Mouse (Mus musculus): ENCODE measurements around the gene Tnp2. TPM values are rescaled to one million over a fixed set of nuclear protein-coding genes. Genes with fewer than 3 reads are reported as not detected.

Tnp2 gene
- polyA plus RNA-seq, 1 experiment from 2014 or later: not detected

- no peak overlapping the region for H3K4me3 ChIP-seq (ENCODE audit: low read depth, low read length)
- H3K4me2 ChIP-seq (ENCODE audit: low read length): no peak overlapping the region
- H3K9ac ChIP-seq (ENCODE audit: low read length): no peak overlapping the region
- no peak overlapping the region for H3K27ac ChIP-seq (ENCODE audit: low read depth, low read length)
- H3K9me3 ChIP-seq (replicated peaks; ENCODE audit: control insufficient read depth, low read length): no peaks in the 10 kb centered on the region
- H3K27me3 ChIP-seq (replicated peaks; ENCODE audit: control insufficient read depth, insufficient read depth, low read length): no peaks in the 10 kb centered on the region
- ATAC-seq: peak; percentile 12; the same call in 1 of the 2 replicates
- DNase-seq (ENCODE audit: low spot score): no peak
- 75% methylated on average over 7 of the region's 7 CpGs for WGBS
- no peaks in the 10 kb centered on the region for H3K4me1 ChIP-seq (ENCODE audit: control insufficient read depth, insufficient read depth, low read length)
- no peaks in the 10 kb centered on the region for H3K36me3 ChIP-seq (ENCODE audit: control insufficient read depth, insufficient read depth, low read length)
Observed at GRCm38 (mm10) chr16:10749226-10749625, 39.2 kb downstream of the Tnp2 start.

GRCm38 (mm10) chr16:10741082-10741481, 47.4 kb downstream of the Tnp2 start:
- Histone ChIP-seq H3K4me2 (ENCODE audit: low read length) (no peak overlapping the region), H3K9ac (ENCODE audit: low read length) (no peak overlapping the region), H3K27me3 (replicated peaks; ENCODE audit: control insufficient read depth, insufficient read depth, low read length) (no peaks in the 10 kb centered on the region), H3K27ac (ENCODE audit: low read depth, low read length) (no peak overlapping the region), H3K4me1 (ENCODE audit: control insufficient read depth, insufficient read depth, low read length) (no peaks in the 10 kb centered on the region), H3K9me3 (replicated peaks; ENCODE audit: control insufficient read depth, low read length) (no peaks in the 10 kb centered on the region), H3K36me3 (ENCODE audit: control insufficient read depth, insufficient read depth, low read length) (no peaks in the 10 kb centered on the region), H3K4me3 (ENCODE audit: low read depth, low read length) (no peak overlapping the region)
- DNase-seq (ENCODE audit: low spot score) (no peak), ATAC-seq (no peak)
- WGBS: 96% methylated on average over 2 of the region's 2 CpGs

- Histone ChIP-seq H3K4me1 (ENCODE audit: control insufficient read depth, insufficient read depth, low read length) (no peaks in the 10 kb centered on the region), H3K4me3 (ENCODE audit: low read depth, low read length) (no peak overlapping the region), H3K9me3 (replicated peaks; ENCODE audit: control insufficient read depth, low read length) (no peaks in the 10 kb centered on the region), H3K4me2 (ENCODE audit: low read length) (no peak overlapping the region), H3K36me3 (ENCODE audit: control insufficient read depth, insufficient read depth, low read length) (no peaks in the 10 kb centered on the region), H3K27me3 (replicated peaks; ENCODE audit: control insufficient read depth, insufficient read depth, low read length) (no peaks in the 10 kb centered on the region), H3K27ac (ENCODE audit: low read depth, low read length) (no peak overlapping the region), H3K9ac (ENCODE audit: low read length) (no peak overlapping the region)
- 75% methylated on average over 9 of the region's 9 CpGs for WGBS
- ATAC-seq: no peak
- no peak for DNase-seq (ENCODE audit: low spot score)
Observed at GRCm38 (mm10) chr16:10739854-10740398, 48.5 kb downstream of the Tnp2 start.

DNA sequence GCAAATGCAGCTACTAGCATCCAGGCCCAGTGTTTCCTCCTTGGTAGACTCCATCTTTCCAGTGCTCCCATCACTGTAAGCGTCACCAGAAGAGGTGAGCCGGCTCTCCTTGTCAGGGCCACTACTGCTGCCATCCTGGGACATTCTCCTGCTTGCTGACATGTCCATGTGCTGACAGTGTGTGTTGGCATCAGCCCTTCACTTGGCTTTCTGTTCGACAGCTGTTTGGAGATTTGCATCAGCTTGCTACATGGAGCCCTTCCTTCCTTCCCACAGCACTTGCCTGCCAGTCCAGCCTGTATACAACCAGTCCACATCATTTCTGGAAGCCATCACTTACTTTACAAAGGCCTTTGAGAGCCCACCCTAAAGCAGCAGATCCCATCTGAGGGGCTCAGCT, 49.6 kb downstream of the Tnp2 start:
- H3K4me1 ChIP-seq (ENCODE audit: control insufficient read depth, insufficient read depth, low read length): no peaks in the 10 kb centered on the region
- H3K4me2 ChIP-seq (ENCODE audit: low read length): no peak overlapping the region
- ATAC-seq (no peak), DNase-seq (ENCODE audit: low spot score) (no peak)
- no peak overlapping the region for H3K27ac ChIP-seq (ENCODE audit: low read depth, low read length)
- no peaks in the 10 kb centered on the region for H3K27me3 ChIP-seq (replicated peaks; ENCODE audit: control insufficient read depth, insufficient read depth, low read length)
- WGBS: 86% methylated on average over 3 of the region's 3 CpGs
- no peak overlapping the region for H3K9ac ChIP-seq (ENCODE audit: low read length)
- no peak overlapping the region for H3K4me3 ChIP-seq (ENCODE audit: low read depth, low read length)
- no peaks in the 10 kb centered on the region for H3K36me3 ChIP-seq (ENCODE audit: control insufficient read depth, insufficient read depth, low read length)
- H3K9me3 ChIP-seq (replicated peaks; ENCODE audit: control insufficient read depth, low read length): no peaks in the 10 kb centered on the region

Other genes starting within 250 kb of the Tnp2 start
- 16.9 and 21.6 TPM in 2 replicates for gene Dexi, start 245.6 kb downstream of the Tnp2 start, polyA plus RNA-seq (2014; fragmentation: Nextera tagmentation; extraction: Ambion mirVana)
- gene Clec16a, start 243.3 kb downstream of the Tnp2 start, polyA plus RNA-seq (2014; fragmentation: Nextera tagmentation; extraction: Ambion mirVana): 50.2 and 65.6 TPM in 2 replicates
- gene Socs1, start 3.1 kb downstream of the Tnp2 start, polyA plus RNA-seq (2014; fragmentation: Nextera tagmentation; extraction: Ambion mirVana): 1.1 and 1.6 TPM in 2 replicates
- gene Prm3, start 2.3 kb upstream of the Tnp2 start, polyA plus RNA-seq (2014; fragmentation: Nextera tagmentation; extraction: Ambion mirVana): not detected in 2 replicates
- gene Prm2, start 7.5 kb upstream of the Tnp2 start, polyA plus RNA-seq (2014; fragmentation: Nextera tagmentation; extraction: Ambion mirVana): not detected in 2 replicates
- not detected in 2 replicates for gene Prm1, start 17.2 kb upstream of the Tnp2 start, polyA plus RNA-seq (2014; fragmentation: Nextera tagmentation; extraction: Ambion mirVana)
- not detected in 2 replicates for gene Gm11172, start 24.3 kb upstream of the Tnp2 start, polyA plus RNA-seq (2014; fragmentation: Nextera tagmentation; extraction: Ambion mirVana)
- gene Rmi2, start 46.4 kb upstream of the Tnp2 start, polyA plus RNA-seq (2014; fragmentation: Nextera tagmentation; extraction: Ambion mirVana): 0.78 and 0.88 TPM in 2 replicates

All from forebrain, embryonic 14.5 days (tissue).